Mouse (Mus musculus) lung, postnatal 4 days (tissue): ENCODE measurements around the gene Igf2r.
"Not testable (repeated sequence)": the region's sequence is repeated elsewhere in the genome, so short reads cannot be mapped to it uniquely, and the experiment has no call there.

Experiments used
- DNase-seq, 2 experiments: peaks; one replicate each; pipeline ENCODE4 v3.0.0; 2021

The Igf2r gene

DNA sequence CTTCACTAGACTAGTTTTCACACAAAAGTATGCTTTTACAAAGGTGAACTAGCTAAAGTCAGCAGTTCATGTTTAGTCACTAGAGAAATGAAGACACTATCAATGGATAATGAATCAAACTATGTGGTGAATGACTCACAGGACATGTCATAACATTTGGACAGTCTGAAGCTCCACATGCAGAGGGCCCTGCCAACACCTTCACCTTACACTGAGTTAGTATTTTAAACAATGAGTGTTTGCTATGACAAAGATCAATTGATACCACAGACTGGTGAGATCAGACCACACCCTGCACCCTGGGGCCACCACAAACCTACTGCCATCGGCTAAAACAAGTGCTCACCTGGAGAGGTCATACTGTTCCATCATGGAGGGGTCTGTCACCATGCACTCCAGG lies 54.4 kb downstream of the Igf2r start:
- no peak for DNase-seq

DNA sequence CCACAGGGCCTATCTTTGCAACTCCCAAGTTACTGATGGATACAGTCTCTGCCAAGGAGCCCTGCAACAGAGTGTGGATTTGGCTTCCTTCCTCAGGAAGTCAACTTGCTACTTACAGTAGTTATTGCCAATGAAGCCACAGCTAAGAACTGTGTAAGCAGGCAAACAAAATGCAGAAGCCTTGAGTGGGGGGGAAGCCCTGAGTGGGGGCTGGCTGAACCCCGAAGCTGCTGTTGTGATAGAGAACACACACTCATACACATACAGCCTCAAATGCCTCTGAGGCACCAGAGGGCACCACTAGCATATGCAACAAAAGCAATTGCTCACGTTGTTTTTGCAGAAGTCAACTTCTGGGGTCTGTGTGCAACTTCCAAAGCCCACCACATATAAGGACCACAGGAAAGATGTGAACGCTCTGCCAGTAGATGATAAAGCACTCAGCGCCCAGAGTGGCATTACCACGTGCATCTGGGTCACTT lies 55.3 kb downstream of the Igf2r start:
- peak; percentile 36 to 59 for DNase-seq

DNA sequence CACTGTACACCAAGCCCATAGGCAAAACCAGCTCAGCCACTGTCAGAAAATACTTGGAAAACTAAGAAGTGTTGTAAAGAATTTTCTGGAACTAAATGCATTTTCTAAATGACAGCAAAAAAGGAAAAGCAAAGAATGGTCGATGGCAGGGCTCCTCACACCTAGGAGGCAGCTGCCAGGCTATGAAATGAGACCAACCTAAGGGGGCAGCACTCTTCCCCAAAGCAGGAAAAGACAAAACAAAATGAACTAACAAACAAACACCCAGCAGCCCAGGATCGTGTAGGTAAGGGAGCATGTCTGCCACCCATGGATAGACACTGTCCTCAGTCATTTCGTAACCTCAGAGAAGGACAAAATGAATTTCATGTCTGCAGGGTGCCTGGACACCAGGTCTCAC lies 56.5 kb downstream of the Igf2r start:
- no peak for DNase-seq

DNA sequence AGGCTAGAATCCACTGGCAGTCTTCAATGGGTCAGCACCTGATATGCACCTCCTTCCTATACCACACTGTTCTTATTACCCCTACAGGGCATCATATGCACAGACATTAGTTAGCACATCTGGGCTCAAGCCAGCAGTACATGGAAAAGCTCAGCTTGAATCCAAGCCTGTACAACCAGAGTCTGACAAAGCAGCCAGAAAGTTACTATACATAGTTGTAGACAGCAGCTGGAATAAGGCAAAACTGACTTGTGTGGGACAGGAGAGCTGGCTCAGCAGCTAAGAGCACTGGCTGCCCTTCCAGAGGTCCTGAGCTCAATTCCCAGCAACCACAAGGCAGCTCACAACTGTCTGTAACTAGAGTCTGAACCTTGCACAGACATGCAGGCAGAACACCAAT lies 57.3 kb downstream of the Igf2r start:
- DNase-seq = no peak

DNA sequence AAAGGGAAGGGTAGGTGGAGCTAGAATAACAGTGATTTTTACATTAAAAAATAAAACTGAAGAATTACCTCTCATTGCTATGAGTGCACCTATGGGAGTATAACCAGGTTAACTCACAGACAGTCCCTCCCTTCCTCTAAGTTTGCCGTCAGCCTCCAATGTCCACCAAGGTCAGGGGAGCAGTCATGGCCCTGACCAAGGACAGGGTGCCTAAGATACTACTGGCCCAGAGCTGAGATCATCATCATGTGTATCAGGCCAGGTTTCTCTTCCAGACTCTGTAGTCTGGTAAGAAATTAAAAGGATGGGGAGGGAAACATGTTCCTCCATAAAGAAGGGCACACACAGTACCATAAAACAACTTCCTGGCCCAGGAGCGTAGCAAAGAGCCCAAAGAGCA lies 58.5 kb downstream of the Igf2r start:
- DNase-seq = no peak

DNA sequence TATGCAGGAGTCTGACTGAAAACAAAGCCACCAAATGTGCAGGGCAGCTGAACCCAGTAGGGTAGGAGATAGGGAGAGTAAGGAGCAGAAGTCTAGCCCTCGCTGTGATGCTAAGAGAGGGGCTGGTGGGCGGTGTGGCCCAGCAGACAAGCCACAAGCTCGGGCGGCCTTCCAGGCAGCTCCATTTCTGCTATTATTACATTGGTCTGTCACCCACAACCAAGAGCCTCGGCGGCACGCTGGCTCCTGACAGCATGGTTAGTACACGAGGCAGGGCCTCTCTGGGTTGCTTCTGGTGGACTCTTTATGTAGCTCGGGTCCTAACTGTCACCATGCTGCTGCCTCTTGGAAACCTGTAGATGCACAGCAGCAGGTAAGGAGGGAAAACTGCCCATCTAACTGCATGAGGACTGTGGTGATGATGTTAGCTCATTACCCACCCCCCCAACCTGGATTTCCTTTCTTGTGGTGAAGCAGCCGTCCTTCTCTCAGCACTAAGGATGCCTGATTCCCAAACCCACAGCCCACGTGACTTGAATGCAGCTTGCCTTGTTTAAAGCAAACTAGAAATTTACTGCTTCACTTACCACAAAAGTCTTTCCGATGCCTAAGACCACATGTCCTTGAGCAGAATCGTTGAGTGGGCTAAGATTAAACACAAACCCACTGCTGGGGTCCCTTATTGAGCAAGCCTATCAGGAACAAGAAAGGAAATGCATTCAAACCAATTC lies 59.2 kb downstream of the Igf2r start:
- DNase-seq = no peak

DNA sequence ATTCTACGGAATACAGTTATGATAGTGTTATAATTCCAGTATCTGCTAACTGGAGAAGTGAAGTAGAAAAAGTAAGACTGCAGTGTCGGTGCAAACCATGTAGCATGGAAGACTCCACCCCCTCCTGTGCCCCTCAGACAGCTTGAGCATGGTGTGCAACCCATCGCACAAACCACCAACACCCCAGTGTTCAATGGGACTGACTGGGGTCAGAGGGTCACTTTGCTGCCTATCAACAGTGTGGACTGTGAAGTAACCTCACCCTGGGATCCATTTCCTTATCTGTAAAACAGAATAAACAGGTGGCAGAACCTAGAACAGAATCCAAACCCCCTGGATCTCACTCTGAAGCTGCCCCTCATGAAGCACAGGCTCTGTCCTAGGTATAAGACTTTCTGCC lies 61.1 kb downstream of the Igf2r start:
- no peak for DNase-seq

DNA sequence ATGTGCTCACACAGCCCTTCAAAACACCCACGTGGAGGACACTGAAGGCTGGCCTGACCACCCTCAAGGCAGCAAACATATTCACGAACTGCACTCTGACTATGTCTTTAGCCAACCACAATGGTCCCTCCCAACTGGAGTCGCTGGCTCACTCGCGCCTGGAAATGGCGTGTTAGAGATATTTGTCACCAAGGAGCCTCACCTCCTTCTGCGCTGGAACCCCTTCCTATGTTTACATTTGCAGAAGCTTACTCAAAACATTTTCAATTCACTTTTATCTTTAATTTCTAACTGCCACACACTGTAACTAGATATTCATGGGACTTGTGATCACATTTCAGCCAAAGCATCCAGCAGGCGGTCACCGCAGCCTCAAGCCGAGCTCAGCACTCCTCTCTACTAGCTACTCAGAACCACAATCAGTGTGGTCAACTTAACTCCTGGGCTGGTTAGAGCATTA lies 62.8 kb downstream of the Igf2r start:
- DNase-seq = peak; percentile 40 to 70

DNA sequence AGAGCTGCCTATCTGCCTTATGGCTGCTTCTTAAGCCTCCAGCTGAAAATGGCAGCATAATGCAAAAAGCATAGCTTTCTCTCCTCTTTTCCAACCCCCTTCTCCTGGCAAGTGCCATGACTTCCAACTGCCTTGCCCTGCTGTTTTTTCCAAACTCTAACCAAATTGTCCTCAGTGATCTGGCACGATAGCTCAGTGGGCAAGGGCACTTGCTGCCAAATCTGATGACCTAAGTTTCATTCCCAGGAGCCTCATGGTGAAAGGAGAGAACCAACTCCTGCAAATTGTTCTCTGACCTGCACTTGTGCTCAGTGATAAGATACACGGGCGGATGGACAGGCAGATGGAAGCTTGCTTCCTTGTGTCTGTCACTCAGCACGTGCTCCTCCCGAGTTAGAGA lies 66.6 kb downstream of the Igf2r start:
- no peak for DNase-seq

DNA sequence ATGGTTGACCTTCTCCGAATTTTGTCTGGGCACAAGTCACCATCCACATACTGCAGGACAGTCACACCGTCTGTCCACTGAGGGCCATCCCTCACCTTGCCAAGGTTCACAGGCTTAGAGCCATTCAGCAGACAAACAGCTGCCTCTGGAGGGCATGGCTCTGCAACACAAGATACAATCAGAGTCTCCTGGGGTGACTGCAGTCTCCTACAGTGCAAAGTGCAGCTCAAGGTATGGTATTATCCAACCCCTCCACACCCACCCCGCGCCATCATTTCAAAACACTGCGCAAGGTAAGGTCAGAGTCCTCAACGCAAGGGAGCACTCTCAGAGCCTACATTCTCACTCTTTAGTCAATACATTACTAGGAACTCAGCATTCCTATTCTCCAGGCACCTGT lies 69.1 kb downstream of the Igf2r start:
- no peak for DNase-seq

DNA sequence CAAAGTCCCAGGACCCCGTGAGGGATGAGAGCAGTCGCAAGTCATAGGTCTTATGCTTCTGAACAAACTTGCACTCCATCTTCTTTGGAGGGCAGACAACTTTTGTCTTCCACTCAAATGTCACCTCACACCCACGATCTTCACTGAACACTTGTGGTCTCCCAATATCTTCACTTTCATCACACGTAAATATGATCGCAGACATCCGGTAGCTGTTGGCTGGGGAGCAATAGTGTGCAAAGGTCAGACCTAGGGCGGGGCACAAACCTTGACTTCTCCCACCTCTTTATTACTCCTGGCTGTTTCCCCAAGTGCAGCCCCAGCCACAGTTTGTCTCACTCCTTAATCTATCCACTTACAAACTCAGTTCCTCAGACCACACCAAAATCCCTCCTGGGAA lies 77.6 kb downstream of the Igf2r start:
- DNase-seq = no peak

DNA sequence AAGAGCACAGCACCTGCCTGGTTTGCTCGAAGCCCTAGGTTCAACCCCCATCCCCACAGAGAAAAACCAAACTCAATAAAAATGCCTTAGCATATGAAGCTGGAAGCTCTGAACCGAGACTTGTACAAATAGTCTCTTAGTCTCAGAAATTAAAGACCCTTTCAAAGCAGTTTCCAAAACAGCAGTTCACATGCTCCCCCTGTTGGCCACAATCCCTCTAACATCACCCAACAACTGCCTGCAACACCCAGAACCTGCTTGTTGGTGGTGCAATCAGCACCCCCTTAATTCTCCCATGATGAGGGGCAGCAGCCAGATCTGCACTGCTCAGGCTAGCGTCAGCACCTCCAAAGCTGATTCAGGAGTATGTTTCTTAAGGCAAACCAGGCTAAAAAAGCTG lies 79.9 kb downstream of the Igf2r start:
- peak in 1 of 2 experiments; percentile 64 for DNase-seq

DNA sequence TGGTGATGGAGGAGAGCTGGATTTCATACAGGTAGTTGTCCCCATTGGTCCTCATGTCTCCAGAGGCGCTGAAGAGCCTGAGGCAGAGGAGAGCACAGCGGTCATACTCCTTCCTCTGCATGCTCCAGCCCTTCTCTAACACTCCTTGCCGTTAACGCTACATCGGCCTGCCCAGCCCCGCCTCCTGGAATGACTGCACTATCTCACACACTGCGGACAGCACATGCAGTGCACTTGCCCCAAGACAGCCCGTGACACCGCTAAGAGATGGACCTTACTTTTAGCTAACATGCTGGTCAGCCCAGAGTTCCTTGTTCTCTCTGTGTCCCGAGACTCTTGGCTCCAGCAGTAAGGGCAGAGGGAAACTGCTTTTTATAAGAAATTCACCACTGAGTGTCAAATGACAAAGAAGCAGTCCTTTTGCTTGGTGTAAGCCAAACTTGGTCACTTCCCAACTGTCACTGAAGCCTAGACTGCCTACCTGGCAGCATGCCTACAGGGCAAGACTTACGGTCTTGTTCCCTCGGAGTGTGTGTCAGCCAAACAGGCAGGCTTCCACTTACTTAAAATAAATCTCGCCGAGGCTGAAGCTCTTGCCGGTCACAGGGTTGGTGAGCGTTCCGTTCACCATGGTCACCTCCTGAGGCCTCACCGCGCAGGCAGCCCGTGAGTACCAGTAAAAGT lies 80.9 kb downstream of the Igf2r start:
- peak; percentile 52 to 76 for DNase-seq

DNA sequence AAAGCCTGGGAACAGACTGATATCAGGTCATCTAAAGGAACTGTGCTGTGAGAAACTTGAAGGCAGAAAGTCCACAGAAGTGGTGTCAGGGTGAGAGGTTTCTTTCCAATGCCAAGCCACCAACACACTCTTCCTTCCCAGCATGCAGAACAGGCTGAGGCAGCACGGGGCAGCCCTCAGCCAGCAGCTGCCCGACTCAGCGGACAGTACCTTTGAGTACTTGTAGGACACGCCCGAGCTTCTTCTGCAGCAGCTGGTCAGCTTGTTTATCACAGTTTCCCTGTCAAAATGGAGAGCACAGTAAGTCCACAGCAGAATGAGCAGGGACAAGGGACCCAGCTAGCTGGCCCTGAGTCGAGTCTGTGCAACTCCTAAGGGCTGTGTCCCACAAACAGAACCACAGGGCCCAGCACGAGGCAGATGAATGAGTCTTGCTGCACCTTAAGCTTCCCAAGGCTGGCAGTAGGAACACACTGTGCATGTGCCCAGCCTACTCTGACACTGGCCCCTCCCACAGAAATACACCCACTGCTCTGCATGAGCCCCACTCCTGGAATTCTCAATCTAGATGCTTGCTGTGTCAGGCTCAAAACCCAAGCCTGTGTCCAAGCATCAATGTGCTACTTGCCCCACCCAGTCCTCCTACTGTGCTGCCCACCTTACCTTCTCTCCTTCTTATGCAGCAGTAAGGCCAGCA lies 84.4 kb downstream of the Igf2r start:
- DNase-seq = no peak

DNA sequence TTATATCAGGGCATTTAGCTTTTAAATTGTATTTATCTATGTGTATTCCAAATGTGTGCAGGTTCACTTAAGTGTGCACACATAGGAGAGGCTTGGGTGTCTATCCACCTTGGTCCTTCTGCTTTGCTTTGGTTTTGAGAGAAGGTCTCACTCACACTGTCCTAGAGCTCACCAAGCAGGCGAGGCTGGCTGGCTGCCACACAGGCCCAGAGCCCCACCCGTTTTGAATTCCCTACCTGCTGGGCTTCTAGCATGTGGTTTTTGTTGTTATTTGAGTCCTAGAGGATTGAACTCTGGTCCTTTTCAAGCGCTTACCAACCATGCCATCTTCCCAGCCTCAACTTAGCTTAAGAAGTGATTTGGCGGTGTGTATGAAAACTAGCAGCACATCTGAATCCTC lies 85.1 kb downstream of the Igf2r start:
- no peak for DNase-seq

DNA sequence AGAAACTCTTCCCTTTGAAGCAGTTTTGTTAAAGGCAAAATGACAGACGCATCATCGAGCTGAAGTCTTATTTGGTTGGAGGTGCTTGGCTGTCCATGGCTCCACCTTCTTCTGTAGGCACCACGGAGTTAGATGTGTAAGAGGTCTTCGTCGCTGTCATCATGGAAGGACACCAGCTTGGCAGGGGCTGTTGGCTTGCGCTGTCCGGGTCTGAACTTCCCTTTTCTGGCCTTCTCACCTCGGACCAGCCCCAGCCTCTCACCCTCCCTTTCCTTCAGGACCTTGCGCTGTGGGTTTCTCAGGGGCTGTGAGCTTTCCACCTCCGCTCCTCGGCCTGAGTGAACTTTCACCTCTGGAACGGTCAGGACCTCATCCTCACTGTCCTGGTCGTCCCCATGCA lies 85.9 kb downstream of the Igf2r start:
- DNase-seq = no peak

DNA sequence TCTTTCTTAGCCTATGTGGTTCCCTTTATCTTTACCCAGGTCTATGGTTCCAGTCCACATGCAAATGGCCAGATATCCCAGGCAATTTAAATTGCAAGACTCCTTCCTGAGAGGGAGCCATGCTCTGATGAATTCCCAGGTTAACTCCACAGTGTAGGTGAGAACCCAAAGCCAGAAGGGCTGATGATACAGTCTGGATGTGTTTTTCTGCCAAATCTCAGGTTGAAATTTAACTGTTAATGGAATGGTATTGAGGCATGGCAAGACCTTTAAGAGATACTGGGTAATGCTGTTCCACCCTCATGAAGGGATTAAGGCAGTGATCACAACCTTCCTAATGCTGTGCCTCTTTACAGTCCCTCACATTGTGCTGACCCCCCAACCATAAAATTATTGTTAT lies 91.2 kb downstream of the Igf2r start:
- DNase-seq = no peak

DNA sequence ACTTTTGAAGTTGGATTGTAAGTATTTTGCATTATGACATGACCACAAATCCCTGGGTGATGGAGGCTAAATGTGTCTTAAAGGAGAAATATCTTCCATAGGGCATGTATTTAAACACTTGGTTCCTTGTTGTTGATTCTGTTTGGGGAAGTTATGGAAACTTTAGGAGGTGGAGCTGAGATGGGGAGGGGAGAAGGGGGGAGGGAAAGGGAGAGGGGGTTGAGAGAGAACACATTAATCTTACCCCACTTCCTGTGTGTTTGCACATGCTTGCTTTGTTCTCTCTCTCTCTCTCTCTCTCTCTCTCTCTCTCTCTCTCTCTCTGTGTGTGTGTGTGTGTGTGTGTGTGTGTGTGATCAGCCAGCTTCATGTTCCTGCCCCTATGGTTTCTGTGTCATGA lies 92.3 kb downstream of the Igf2r start:
- no peak for DNase-seq

DNA sequence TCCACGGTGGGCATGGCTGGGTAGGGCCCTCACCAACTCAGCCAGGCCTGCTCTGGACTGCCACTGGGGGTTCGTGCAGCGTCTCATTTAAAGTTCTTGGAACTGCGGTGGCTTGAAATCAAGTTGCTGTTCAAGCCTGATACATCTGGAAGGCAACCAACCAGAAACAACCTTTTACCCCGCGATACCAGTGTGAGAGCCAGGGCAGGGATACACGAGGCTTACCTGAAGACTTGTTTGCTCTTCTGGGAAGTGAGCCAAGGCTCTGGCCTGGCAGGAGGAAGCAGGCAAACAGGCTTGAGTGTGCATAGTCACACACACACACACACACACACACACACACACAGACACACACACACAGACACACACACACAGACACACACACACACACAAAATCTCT lies 93.8 kb downstream of the Igf2r start, which contains the start of gene Slc22a1:
TSS of gene Slc22a1 (minus strand) at position 184 of the 400 bp plus-strand sequence.
- peak; percentile 58 to 81 for DNase-seq

DNA sequence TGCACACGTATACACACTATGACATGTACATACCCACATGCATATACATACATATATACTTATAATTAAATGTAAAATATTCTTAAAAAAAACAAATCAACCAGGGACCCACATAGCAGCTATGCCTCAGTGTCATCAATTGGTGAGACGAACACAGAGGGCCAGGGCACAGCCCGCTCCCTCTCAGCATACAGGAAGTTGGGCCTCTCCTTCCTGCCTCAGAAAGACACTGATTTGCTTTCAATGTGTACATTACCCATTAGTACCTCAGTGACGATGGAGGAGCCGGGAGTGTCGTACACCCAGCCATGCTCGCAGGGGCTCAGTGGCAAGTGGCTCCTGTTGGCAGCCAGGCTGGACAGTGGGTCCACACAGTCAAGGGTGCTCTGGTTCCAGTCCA lies 94.5 kb downstream of the Igf2r start:
- DNase-seq = not testable (repeated sequence)

DNA sequence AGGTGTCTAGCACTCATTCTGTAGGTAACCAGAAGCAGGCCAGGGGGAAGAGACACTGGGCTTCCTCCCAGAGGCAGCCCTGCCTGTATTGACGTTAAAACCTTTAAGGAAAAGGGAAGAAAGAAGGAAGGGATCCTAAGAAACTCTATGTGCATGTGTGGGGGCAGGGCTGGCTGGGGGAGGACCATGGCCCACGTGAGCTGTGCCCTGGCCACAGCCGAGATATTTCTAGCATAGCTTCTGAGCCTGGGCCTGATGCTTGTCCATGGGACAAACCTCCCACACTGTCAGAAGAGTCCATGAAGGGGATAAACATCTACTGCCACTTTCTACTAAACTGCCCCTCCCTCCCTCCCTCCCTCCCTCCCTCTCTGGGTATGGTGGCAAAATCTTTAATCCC lies 95.6 kb downstream of the Igf2r start:
- DNase-seq = no peak

DNA sequence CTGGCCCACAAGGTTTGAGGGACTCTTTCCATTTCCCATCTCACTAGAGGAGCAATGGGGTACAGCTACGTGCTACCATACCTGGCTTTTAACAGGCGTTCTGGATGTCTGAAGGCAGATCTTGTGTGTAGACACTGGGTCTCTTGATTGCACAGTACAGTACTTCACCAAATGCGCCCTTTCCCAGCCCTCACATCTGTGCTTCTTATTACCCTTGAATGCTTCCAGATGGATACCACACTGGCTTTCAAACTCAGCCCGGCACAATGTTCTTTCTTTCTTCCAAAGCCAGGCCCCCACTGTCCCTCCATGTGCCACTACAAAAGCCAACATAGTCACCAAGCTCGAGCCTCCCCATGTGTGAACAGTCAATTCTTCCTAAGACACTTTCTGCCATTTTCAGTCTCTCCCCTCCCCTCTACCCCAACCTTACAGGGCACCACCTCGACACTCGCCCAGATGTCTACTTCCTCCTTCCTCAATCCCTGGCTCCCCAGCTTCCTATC lies 97.1 kb downstream of the Igf2r start:
- no peak for DNase-seq

DNA sequence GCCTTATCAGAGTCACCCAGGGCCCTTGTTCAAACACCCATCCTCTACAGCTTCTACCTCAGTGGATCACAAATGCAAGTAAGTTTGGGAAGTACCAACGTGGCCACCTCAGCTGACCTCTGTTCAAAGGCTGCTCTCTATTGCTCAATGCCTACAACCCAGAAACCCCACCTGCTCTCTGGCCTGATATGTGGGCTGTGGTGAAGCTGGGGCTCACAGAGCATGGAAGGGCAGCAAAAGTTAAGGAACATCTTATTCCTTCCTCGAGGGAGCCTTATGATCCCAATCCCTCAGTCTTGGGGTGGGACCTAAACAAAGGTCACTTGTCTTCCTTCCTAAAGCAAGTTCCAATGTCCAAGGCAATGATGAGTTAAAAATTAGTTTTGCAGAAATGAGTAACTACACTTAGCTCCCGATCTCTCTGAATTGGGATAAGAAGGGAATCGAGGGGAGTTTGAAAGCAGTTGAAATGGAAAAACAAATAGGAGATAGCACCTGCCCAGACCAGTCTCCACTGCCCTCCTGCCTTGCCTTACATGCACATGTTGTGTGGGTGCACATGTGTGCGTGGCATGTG lies 98.3 kb downstream of the Igf2r start:
- DNase-seq = no peak
